Mouse (Mus musculus) retina, postnatal 7 days (tissue): ENCODE results near the gene Gm13279.
"Not testable (repeated sequence)": the region's sequence is repeated elsewhere in the genome, so short reads cannot be mapped to it uniquely, and the experiment has no call there.

Experiments
- DNase-seq: peaks from one replicate; pipeline ENCODE4 v3.0.0-alpha.2; 2012; ENCODE audit warnings: low read depth, low spot score

Gene Gm13279

DNA sequence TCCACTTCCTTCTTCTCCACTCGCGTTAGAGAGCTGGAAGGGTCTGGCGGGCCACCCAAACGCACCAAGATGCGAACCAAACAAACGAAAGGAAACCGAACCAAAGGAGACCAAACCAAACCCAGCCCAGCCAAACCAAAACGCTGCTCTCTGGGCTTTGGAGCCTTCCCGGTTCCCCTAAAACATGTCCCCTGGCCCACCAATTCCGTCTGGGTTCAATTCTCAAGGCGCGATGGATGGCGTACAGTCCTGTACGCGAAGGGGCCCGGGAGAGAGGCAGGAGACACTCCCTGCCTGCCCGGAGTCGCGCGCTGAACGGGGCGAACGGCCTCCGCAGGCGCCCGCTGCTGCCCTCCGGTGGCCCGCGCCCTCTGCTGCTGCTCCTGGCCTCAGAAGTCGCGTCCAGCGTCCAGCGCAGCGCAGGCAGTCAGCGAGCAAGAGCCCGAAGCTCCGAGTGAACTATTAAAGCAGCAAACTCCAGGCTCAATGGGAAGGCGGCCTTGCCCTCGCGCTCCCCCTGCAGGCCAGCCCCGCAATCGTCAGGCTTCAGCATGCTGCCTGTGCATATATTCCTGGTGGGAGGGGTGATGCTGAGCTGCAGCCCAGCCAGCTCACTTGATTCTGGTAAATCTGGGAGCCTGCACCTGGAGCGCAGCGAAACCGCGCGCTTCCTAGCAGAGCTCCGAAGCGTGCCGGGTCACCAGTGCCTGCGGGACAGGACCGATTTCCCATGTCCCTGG, 3.1 kb upstream of the Gm13279 start, which contains the start of gene Gm13275:
Gene Gm13275 (plus strand): TSS at position 552 of the 740 bp plus-strand sequence.
- DNase-seq, result not testable (repeated sequence)

- DNase-seq, result not testable (repeated sequence)
These were observed 2.2 kb downstream of the Gm13279 start, which contains the start of gene Gm13285 for GRCm38 (mm10) chr4:88799365-88799764. TSS of gene Gm13285 (plus strand) at chr4:88799665.

DNA sequence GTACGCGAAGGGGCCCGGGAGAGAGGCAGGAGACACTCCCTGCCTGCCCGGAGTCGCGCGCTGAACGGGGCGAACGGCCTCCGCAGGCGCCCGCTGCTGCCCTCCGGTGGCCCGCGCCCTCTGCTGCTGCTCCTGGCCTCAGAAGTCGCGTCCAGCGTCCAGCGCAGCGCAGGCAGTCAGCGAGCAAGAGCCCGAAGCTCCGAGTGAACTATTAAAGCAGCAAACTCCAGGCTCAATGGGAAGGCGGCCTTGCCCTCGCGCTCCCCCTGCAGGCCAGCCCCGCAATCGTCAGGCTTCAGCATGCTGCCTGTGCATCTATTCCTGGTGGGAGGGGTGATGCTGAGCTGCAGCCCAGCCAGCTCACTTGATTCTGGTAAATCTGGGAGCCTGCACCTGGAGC, 5.8 kb downstream of the Gm13279 start, which contains the start of gene Gm13287:
Gene Gm13287 (plus strand): TSS at position 301 of the 400 bp plus-strand sequence.
- not testable (repeated sequence) for DNase-seq

DNA sequence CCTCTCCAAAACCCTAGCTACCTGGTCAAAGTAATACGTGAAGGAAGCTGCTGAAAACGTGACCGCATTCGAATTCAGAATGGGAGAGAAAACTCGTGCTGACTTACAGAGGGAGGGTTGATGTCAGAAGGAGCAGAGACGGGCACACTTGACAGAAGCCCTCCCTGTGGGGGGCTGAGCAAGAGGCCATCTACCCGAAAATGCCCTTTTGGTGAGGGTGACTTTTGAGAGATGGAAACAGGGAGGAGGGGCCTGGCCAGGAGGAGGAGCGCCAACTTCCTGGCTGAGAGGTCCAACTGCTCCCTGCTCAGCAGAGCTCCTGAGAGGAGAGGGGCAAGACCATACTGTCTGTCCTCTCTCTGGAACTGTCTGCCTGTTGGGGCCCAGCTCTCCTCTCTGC, 8.0 kb downstream of the Gm13279 start, which contains the start of gene Gm13288:
Gene Gm13288 (plus strand): TSS at position 301 of the 400 bp plus-strand sequence.
- DNase-seq, result not testable (repeated sequence)

- not testable (repeated sequence) for DNase-seq
These were observed 8.6 kb downstream of the Gm13279 start for GRCm38 (mm10) chr4:88805761-88806160.

DNA sequence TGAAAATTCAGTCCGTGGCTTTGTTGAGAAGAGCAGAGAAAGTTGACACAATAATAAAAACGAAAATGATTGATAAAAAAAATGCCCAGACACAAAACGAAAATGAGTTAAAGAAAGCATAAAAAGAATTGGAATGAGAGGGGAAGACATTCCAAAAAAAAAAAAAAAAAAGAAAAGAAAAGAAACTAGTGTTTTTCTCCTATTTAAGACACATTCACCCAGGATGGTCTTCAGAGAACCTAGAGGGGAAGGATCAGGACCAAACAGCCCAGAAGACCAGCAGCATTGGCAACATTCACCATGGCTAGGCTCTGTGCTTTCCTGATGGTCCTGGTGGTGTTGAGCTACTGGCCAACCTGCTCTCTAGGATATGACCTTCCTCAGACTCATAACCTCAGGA, 18.7 kb downstream of the Gm13279 start, which contains the start of gene Ifna7:
Gene Ifna7 (plus strand): TSS at position 301 of the 400 bp plus-strand sequence.
- DNase-seq, result no peak

DNA sequence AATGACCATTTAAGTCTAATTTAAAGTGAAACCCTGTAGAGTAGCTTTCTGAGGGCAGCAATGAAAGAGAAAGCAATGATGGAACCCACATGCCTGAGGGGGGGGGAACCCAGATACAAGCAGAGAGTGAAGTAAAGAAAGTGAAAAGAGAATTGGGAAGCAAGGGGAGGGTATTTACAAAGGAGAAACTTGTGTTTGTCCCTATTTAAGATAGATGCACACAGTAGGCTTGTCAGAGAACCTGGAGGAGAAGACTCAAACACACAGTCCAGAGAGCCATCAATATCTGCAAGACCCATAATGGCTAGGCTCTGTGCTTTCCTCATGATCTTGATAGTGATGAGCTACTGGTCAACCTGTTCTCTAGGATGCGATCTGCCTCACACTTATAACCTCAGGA, 22.5 kb downstream of the Gm13279 start, which contains the start of gene Ifna11:
Gene Ifna11 (plus strand): TSS at position 301 of the 400 bp plus-strand sequence.
- DNase-seq, result no peak

GRCm38 (mm10) chr4:88822995-88823394, 25.8 kb downstream of the Gm13279 start:
- DNase-seq, result peak; percentile 4

DNA sequence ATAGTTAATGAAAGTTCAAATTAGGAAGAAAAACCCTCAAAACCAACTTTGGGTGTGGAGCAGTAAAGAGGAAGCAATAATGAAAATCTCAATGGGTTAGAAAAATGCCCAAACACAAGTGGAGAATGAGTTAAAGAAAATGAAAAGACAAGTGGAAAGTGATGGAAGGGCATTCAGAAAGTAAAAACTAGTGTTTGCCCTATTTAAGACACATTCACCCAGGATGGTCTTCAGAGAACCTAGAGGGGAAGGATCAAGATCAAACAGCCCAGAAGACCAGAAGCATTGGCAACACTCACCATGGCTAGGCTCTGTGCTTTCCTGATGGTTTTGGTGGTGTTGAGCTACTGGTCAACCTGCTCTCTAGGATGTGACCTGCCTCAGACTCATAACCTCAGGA, 29.9 kb downstream of the Gm13279 start, which contains the start of gene Ifna6:
Gene Ifna6 (plus strand): TSS at position 301 of the 400 bp plus-strand sequence.
- not testable (repeated sequence) for DNase-seq

DNA sequence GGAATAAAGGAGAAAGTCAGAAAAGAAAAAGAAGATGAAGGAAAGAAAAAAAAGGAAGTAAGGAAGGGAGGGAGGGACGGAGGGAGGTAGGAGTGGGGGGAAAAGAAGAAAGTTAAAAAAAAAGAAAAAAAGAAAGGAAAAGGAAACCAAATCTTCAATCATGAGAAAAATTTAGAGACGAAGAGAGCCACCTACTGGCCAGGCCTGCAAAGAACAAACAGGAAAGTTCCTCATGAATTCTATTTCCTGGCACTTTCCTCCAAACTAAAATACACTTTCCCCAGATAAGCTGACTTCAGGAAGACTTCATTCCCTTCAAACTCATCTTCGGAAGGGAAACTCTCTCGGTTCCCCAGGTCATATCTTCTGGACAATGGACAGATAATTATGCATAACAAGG, 33.3 kb downstream of the Gm13279 start:
- DNase-seq, result no peak

DNA sequence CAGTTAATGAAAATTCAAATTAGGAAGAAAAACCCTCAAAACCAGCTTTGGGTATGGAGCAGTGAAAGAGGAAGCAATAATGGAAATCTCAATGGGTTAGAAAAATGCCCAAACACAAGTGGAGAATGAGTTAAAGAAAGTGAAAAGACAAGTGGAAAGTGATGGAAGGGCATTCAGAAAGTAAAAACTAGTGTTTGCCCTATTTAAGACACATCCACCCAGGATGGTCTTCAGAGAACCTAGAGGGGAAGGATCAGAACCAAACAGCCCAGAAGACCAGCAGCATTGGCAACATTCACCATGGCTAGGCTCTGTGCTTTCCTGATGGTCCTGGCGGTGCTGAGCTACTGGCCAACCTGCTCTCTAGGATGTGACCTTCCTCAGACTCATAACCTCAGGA, 38.0 kb downstream of the Gm13279 start, which contains the start of gene Ifna5:
Gene Ifna5 (plus strand): TSS at position 301 of the 400 bp plus-strand sequence.
- DNase-seq, result not testable (repeated sequence)

- no peak for DNase-seq
These were observed 41.6 kb downstream of the Gm13279 start for GRCm38 (mm10) chr4:88838828-88839227.

- DNase-seq, result no peak
These were observed 42.9 kb downstream of the Gm13279 start for GRCm38 (mm10) chr4:88840058-88840457.

DNA sequence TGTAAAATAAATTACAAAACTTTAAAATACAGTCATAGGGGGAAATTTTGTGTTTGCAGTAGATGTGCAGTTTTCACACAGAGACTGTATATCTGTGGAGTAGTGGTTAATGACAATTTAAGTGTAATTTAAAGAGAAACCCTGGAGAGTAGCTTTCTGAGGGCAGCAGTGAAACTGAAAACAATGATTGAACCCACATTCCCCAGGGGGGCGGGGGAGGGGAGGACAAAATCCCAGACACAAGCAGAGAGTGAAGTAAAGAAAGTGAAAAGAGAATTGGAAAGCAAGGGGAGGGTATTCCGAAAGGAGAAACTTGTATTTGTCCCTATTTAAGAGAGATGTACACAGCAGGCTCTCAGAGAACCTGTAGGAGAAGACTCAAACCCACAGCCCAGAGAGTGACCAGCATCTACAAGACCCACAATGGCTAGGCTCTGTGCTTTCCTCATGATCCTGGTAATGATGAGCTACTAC, 44.3 kb downstream of the Gm13279 start, which contains the start of gene Ifna4:
Gene Ifna4 (plus strand): TSS at position 424 of the 474 bp plus-strand sequence.
- DNase-seq, result no peak

DNA sequence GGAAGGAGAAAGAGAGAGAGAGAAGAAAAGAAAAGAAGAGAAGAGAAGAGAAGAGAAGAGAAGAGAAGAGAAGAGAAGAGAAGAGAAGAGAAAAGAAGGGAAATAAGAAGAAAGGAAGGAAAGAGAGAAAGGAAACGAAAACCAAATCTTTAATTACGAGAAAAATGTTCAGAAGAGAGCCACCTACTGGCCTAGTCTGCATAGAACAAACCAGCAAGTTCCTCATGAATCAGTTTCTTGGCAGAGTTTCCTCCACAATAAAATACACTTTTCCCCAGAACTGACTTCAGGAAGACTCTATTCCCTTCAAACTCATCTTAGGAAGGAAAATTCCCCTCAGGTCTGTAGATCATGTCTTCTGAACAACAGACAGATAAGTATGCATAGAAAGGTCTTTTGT, 48.1 kb downstream of the Gm13279 start:
- no peak for DNase-seq
